Mouse (Mus musculus): ENCODE measurements around the gene Vps35l. TPM values are rescaled to one million over a fixed set of nuclear protein-coding genes. Genes with fewer than 3 reads are reported as not detected.

Vps35l gene
- total RNA-seq, 2 experiments from 2014 or later: 58.2 to 61.4 TPM

GRCm38 (mm10) chr7:118728846-118729587 lies 11.0 kb upstream of the Vps35l start:
- no peak for DNase-seq (ENCODE audit: low spot score in 2 of 2)
- intact Hi-C loops (cut with DNase I): no loop called here

GRCm38 (mm10) chr7:118731781-118732180 lies 8.2 kb upstream of the Vps35l start:
- intact Hi-C loops (cut with DNase I): no loop called here
- no peak for DNase-seq (ENCODE audit: low spot score in 2 of 2)

- intact Hi-C loops (cut with DNase I): no loop called here
- DNase-seq (ENCODE audit: low spot score in 2 of 2): no peak
These were observed 6.8 kb upstream of the Vps35l start for GRCm38 (mm10) chr7:118733225-118733624.

- peak in 1 of 2 experiments; percentile 64 for DNase-seq (ENCODE audit: low spot score in 2 of 2)
- intact Hi-C loops (cut with DNase I): no loop called here
These were observed 1.3 kb upstream of the Vps35l start for GRCm38 (mm10) chr7:118738730-118739129.

GRCm38 (mm10) chr7:118740532-118741338 lies 709 bp downstream of the Vps35l start:
- peak; percentile 97 for DNase-seq (ENCODE audit: low spot score in 2 of 2)
- intact Hi-C loops (cut with DNase I): no loop called here

- no peak for DNase-seq (ENCODE audit: low spot score in 2 of 2)
- intact Hi-C loops (cut with DNase I): no loop called here
These were observed 2.3 kb downstream of the Vps35l start for GRCm38 (mm10) chr7:118742278-118742677.

- intact Hi-C loops (cut with DNase I): no loop called here
- DNase-seq (ENCODE audit: low spot score in 2 of 2): no peak
These were observed 4.7 kb downstream of the Vps35l start for GRCm38 (mm10) chr7:118744766-118745165.

GRCm38 (mm10) chr7:118747891-118748672 lies 8.1 kb downstream of the Vps35l start:
- DNase-seq (ENCODE audit: low spot score in 2 of 2): peak; percentile 20 to 28
- intact Hi-C loops (cut with DNase I): no loop called here

- no peak for DNase-seq (ENCODE audit: low spot score in 2 of 2)
- intact Hi-C loops (cut with DNase I): no loop called here
These were observed 9.7 kb downstream of the Vps35l start for GRCm38 (mm10) chr7:118749706-118750105.

GRCm38 (mm10) chr7:118751625-118752024 lies 11.6 kb downstream of the Vps35l start:
- intact Hi-C loops (cut with DNase I): no loop called here
- no peak for DNase-seq (ENCODE audit: low spot score in 2 of 2)

- no peak for DNase-seq (ENCODE audit: low spot score in 2 of 2)
- intact Hi-C loops (cut with DNase I): no loop called here
These were observed 15.7 kb downstream of the Vps35l start for GRCm38 (mm10) chr7:118755756-118756155.

GRCm38 (mm10) chr7:118756490-118757265 lies 16.7 kb downstream of the Vps35l start:
- DNase-seq (ENCODE audit: low spot score in 2 of 2): no peak
- intact Hi-C loops (cut with DNase I): no loop called here

GRCm38 (mm10) chr7:118758369-118758768 lies 18.3 kb downstream of the Vps35l start:
- DNase-seq (ENCODE audit: low spot score in 2 of 2): no peak
- intact Hi-C loops (cut with DNase I): no loop called here

- intact Hi-C loops (cut with DNase I): no loop called here
- DNase-seq (ENCODE audit: low spot score in 2 of 2): no peak
These were observed 19.3 kb downstream of the Vps35l start for GRCm38 (mm10) chr7:118759372-118759771.

- intact Hi-C loops (cut with DNase I): loop anchor here (10.0 kb wide), 1 partner anchor 681 kb away; no protein-coding TSS in a partner anchor
- DNase-seq (ENCODE audit: low spot score in 2 of 2): no peak
These were observed 23.9 kb downstream of the Vps35l start for GRCm38 (mm10) chr7:118763939-118764338.

GRCm38 (mm10) chr7:118764725-118765124 lies 24.7 kb downstream of the Vps35l start:
- DNase-seq (ENCODE audit: low spot score in 2 of 2): no peak
- intact Hi-C loops (cut with DNase I): loop anchor here (5.0 to 10.0 kb wide), 2 partner anchors 88 to 680 kb away; no protein-coding TSS in a partner anchor

GRCm38 (mm10) chr7:118765604-118766003 lies 25.6 kb downstream of the Vps35l start:
- DNase-seq (ENCODE audit: low spot score in 2 of 2): no peak
- intact Hi-C loops (cut with DNase I): loop anchor here (1.0 to 10.0 kb wide), 3 partner anchors 87 to 679 kb away; no protein-coding TSS in a partner anchor

- intact Hi-C loops (cut with DNase I): loop anchor here (1.0 to 10.0 kb wide), 3 partner anchors 86 to 679 kb away; no protein-coding TSS in a partner anchor
- peak; percentile 80 for DNase-seq (ENCODE audit: low spot score in 2 of 2)
These were observed 26.2 kb downstream of the Vps35l start for GRCm38 (mm10) chr7:118766119-118766833.
